Mouse (Mus musculus): ENCODE measurements around the gene Trak2.
"Not testable (repeated sequence)": the region's sequence is repeated elsewhere in the genome, so short reads cannot be mapped to it uniquely, and the experiment has no call there.

The Trak2 gene

DNA sequence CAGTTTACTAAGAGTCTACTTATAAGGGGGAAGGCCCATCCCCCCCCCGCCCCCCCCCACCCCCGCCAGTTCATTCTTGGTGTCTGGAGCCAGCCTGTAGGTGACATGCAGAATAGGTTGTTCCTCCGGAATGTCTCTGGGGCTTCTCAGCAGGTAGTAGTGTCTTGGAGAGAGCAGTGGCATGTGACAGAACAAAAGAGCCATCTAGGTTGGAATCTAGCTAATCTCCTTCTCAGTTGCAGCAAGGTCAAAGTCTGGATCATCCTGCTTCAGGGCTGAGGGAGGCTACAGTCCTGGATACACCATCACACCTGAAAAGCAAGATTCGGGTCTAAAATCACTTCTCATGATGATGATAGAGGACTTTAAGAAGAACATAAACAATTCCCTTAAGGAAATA, 87.6 kb downstream of the Trak2 start:
- DNase-seq, result no peak

- DNase-seq, result not testable (repeated sequence)
Measured at GRCm38 (mm10) chr1:58883279-58883678, 90.0 kb downstream of the Trak2 start.

GRCm38 (mm10) chr1:58879291-58879690, 93.9 kb downstream of the Trak2 start:
- not testable (repeated sequence) for DNase-seq

GRCm38 (mm10) chr1:58876500-58876899, 96.7 kb downstream of the Trak2 start:
- not testable (repeated sequence) for DNase-seq

GRCm38 (mm10) chr1:58860586-58860985, 112.6 kb downstream of the Trak2 start:
- not testable (repeated sequence) for DNase-seq

- DNase-seq, result not testable (repeated sequence)
Measured at GRCm38 (mm10) chr1:58859738-58860365, 113.4 kb downstream of the Trak2 start.

DNA sequence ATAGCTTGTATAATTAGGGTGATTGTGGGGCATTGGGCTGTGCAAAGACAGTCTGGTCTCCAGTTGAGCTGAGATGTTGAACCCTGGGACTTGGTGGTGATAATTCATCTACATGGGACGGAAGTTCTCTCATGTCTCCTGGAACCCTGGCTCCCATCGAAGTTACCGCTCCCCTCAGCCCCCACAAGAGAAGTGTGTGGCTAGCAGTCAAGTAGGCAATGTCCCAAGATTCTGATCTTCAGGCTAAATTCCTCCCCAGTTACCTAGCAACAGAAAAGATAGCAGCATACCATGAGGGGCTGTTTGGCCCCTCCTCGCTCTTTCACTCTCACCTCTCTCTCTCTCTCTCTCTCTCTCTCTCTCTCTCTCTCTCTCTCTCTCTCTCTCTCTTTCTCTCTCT, 114.1 kb downstream of the Trak2 start:
- not testable (repeated sequence) for DNase-seq

DNA sequence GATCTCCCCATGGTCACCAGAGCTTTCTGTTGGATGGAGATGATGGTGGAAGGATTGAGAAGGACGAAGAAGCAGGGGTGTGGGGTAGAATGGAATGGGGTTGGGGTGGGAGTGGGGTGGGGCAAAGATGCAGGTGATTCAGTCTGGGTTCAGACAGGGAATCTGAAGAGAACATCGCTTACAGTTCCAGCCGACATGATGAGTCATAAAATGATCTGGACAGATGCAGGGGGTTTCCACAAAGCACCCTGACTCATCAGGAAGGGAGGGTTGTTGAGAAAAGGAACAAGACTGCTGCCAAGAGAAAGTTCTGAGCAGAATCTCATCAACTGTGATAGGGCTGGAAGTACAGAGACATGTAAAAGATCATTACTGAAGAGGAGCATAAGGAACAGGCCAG, 116.4 kb downstream of the Trak2 start:
- not testable (repeated sequence) for DNase-seq
